Mouse (Mus musculus) layer of hippocampus, adult 8-10 months (tissue): ENCODE measurements around the gene Bin2. TPM values are rescaled to one million over a fixed set of nuclear protein-coding genes. Genes with fewer than 3 reads are reported as not detected.

ENCODE experiments used
- DNase-seq, 2 experiments: peaks; one replicate each; pipeline ENCODE4 v3.0.0; 2022; ENCODE audit warnings: low spot score in 2 of 2
- total RNA-seq, 4 experiments: library from RNA; stranded (reverse); gene quantifications; 2 replicates each; pipeline ENCODE4 v1.2.4; 2022

Bin2 gene
- total RNA-seq, 4 experiments from 2014 or later = 4.5 to 15.9 (median 9.7) TPM

GRCm38 (mm10) chr15:100683041-100683440 lies 13.7 kb upstream of the Bin2 start:
- peak; percentile 51 to 83 for DNase-seq

- DNase-seq = no peak
These were observed 12.4 kb upstream of the Bin2 start for GRCm38 (mm10) chr15:100681770-100682169.

- no peak for DNase-seq
These were observed 11.0 kb upstream of the Bin2 start for GRCm38 (mm10) chr15:100680381-100680780.

- DNase-seq = no peak
These were observed 9.7 kb upstream of the Bin2 start for GRCm38 (mm10) chr15:100679005-100679404.

GRCm38 (mm10) chr15:100678581-100678980 lies 9.2 kb upstream of the Bin2 start:
- DNase-seq = no peak

GRCm38 (mm10) chr15:100677675-100678074 lies 8.3 kb upstream of the Bin2 start:
- no peak for DNase-seq

GRCm38 (mm10) chr15:100676521-100676920 lies 7.2 kb upstream of the Bin2 start:
- no peak for DNase-seq

- no peak for DNase-seq
These were observed 6.1 kb upstream of the Bin2 start for GRCm38 (mm10) chr15:100675486-100675885.

GRCm38 (mm10) chr15:100674566-100674965 lies 5.2 kb upstream of the Bin2 start:
- DNase-seq = no peak

- DNase-seq = no peak
These were observed 4.4 kb upstream of the Bin2 start for GRCm38 (mm10) chr15:100673585-100674391.

GRCm38 (mm10) chr15:100670833-100671232 lies 1.5 kb upstream of the Bin2 start:
- DNase-seq = no peak

- DNase-seq = no peak
These were observed 651 bp upstream of the Bin2 start for GRCm38 (mm10) chr15:100670004-100670403.

GRCm38 (mm10) chr15:100667871-100668545 lies 1.3 kb downstream of the Bin2 start:
- DNase-seq = no peak

- DNase-seq = no peak
These were observed 1.9 kb downstream of the Bin2 start for GRCm38 (mm10) chr15:100667420-100667819.

GRCm38 (mm10) chr15:100666851-100667250 lies 2.5 kb downstream of the Bin2 start:
- DNase-seq = no peak

GRCm38 (mm10) chr15:100666219-100666696 lies 3.1 kb downstream of the Bin2 start:
- DNase-seq = no peak

GRCm38 (mm10) chr15:100665411-100666218 lies 3.7 kb downstream of the Bin2 start:
- no peak for DNase-seq

GRCm38 (mm10) chr15:100664813-100665274 lies 4.5 kb downstream of the Bin2 start:
- DNase-seq = no peak

GRCm38 (mm10) chr15:100660805-100661204 lies 8.5 kb downstream of the Bin2 start:
- DNase-seq = no peak

GRCm38 (mm10) chr15:100660306-100660705 lies 9.0 kb downstream of the Bin2 start:
- peak in 1 of 2 experiments; percentile 14 for DNase-seq

GRCm38 (mm10) chr15:100655201-100655600 lies 14.2 kb downstream of the Bin2 start:
- no peak for DNase-seq

GRCm38 (mm10) chr15:100654271-100654670 lies 15.1 kb downstream of the Bin2 start:
- DNase-seq = no peak
